Mouse (Mus musculus) embryonic facial prominence, embryonic 15.5 days (tissue): Measurements from ENCODE around the gene Ptprf. TPM values are rescaled to one million over a fixed set of nuclear protein-coding genes. Genes with fewer than 3 reads are reported as not detected.

Experiments
- ATAC-seq: fragments of 200-750 bp; cut with Nextera tagmentation; 2 replicates; pipeline ENCODE4 v1.8.0; 2017; ENCODE audit warnings: low read depth, moderate TSS enrichment; ENCODE audit not compliant: insufficient number of reproducible peaks, low FRiP score, low TSS enrichment
- H3K27ac ChIP-seq: fragments of 300-500 bp; sonication (generic); replicated peaks from 2 replicates; pipeline ENCODE4 v1.5.1; 2015; ENCODE audit warnings: mild to moderate bottlenecking, inconsistent platforms
- H3K27me3 ChIP-seq: fragments of 300-500 bp; sonication (generic); 2 replicates; pipeline ENCODE4 v1.6.1; 2015; ENCODE audit warnings: inconsistent platforms
- H3K36me3 ChIP-seq: fragments of 300-500 bp; sonication (generic); 2 replicates; pipeline ENCODE4 v1.6.1; 2015; ENCODE audit warnings: mild to moderate bottlenecking, inconsistent platforms
- H3K4me1 ChIP-seq: fragments of 300-500 bp; sonication (generic); 2 replicates; pipeline ENCODE4 v1.6.1; 2015; ENCODE audit warnings: inconsistent platforms
- H3K4me2 ChIP-seq: fragments of 300-500 bp; sonication (generic); replicated peaks from 2 replicates; pipeline ENCODE4 v1.6.1; 2015; ENCODE audit warnings: mild to moderate bottlenecking, inconsistent platforms
- H3K4me3 ChIP-seq: fragments of 300-500 bp; sonication (generic); replicated peaks from 2 replicates; pipeline ENCODE4 v1.5.1; 2015; ENCODE audit warnings: mild to moderate bottlenecking, inconsistent platforms
- H3K9ac ChIP-seq: fragments of 300-500 bp; sonication (generic); 2 replicates; pipeline ENCODE4 v1.6.1; 2015; ENCODE audit warnings: inconsistent platforms
- H3K9me3 ChIP-seq: fragments of 300-500 bp; sonication (generic); replicated peaks from 2 replicates; pipeline ENCODE4 v1.6.1; 2016; ENCODE audit warnings: inconsistent platforms
- WGBS: fragments of 180-500 bp; shearing (Covaris S2); methylation state at CpG from one replicate; pipeline ENCODE4 v1.1.7; 2015; 5-methylcytosine and 5-hydroxymethylcytosine counted together
- polyA plus RNA-seq: library from polyadenylated mRNA; unstranded; fragments of >200 nt; fragmentation: Nextera tagmentation; extraction: Ambion mirVana; gene quantifications from 2 replicates; pipeline ENCODE4 v1.2.1, GENCODE M21; 2015

Ptprf gene
- polyA plus RNA-seq, 1 experiment from 2014 or later, result 89.3 TPM

GRCm38 (mm10) chr4:118282182-118282562 lies 9.0 kb downstream of the Ptprf start:
- no peak for ATAC-seq
- peak overlapping the region; percentile 44; the same call in 1 of the 2 replicates for H3K27ac ChIP-seq

GRCm38 (mm10) chr4:118281444-118282181 lies 9.6 kb downstream of the Ptprf start:
- Histone ChIP-seq H3K36me3 (peaks cover 20% of the 10 kb centered on the region; the same call in 1 of the 2 replicates), H3K27me3 (no peaks in the 10 kb centered on the region), H3K9me3 (no peaks in the 10 kb centered on the region), H3K9ac (no peak overlapping the region), H3K4me2 (no peak overlapping the region), H3K27ac (peak overlapping the region; percentile 44; the same call in 1 of the 2 replicates), H3K4me3 (no peak overlapping the region), H3K4me1 (peaks cover 67% of the 10 kb centered on the region)
- ATAC-seq, result no peak
- 61% methylated on average over 13 of the region's 13 CpGs for WGBS

More at GRCm38 (mm10) chr4:118282182-118282562, 9.0 kb downstream of the Ptprf start:
- peaks cover 18% of the 10 kb centered on the region; the same call in 1 of the 2 replicates for H3K36me3 ChIP-seq
- H3K4me1 ChIP-seq, result peaks cover 67% of the 10 kb centered on the region
- H3K4me3 ChIP-seq, result no peak overlapping the region
- no peak overlapping the region for H3K4me2 ChIP-seq
- 53% methylated on average over 1 of the region's 1 CpGs for WGBS
- H3K9ac ChIP-seq, result no peak overlapping the region
- H3K9me3 ChIP-seq, result no peaks in the 10 kb centered on the region
- no peaks in the 10 kb centered on the region for H3K27me3 ChIP-seq

DNA sequence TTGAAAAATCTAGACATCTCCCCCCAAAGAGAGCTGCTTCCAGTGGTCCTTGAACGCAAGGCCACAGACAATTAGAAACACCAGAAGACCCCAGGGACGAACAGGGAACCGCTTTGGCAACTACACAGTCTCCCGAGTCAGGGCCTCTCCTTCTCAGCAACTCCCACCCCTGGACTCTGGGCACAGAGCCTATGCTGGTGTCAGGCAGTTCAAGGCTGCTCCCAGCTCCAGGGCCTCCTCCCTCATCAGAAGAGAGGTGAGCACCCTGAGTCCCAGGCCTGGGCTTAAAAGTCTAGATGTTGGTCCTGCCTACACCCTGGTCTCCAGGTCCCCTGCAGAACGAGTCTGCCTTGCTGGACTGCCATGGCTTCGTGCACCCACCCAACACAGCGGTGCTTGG lies 10.7 kb downstream of the Ptprf start:
- H3K27me3 ChIP-seq, result no peaks in the 10 kb centered on the region
- no peaks in the 10 kb centered on the region for H3K9me3 ChIP-seq
- WGBS, result 64% methylated on average over 7 of the region's 7 CpGs
- no peak overlapping the region for H3K4me2 ChIP-seq
- peaks cover 68% of the 10 kb centered on the region for H3K4me1 ChIP-seq
- no peak for ATAC-seq
- no peak overlapping the region for H3K4me3 ChIP-seq
- H3K36me3 ChIP-seq, result peaks cover 31% of the 10 kb centered on the region
- no peak overlapping the region for H3K9ac ChIP-seq
- no peak overlapping the region for H3K27ac ChIP-seq

DNA sequence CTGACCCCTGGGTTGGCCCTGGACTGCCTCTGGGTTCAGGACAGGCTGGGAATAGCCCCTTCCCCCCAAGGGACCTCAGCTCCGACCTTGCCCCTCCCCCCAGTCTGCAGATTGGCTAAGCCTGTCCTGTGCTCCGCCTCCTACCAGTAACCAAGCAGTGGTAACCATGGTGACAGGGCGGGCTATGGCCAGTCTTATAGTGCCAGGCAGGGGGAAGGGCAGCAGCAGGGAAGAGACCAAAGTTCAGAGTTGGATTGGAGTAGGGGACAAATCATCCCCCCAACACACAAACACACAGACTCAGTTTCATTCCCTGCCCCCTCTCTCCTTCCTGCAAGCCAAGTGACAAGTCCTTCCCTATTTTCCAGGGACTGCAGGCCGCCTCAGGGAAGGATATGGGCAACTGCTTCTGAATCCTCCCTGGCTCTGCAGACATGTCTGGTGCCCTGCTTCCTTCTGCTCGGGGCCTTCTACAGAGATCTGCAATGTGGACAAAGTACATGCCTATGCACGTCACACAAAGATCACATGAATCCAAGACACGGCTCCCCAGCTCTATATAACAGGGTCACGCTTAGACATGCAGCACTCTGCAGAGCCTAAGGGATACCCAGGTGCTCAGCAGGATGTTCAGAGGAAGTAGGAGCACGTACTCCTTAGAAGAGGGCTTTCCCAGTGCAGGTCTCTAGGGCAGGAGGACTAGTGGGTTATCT lies 14.5 kb downstream of the Ptprf start:
- WGBS, result 26% methylated on average over 9 of the region's 9 CpGs
- Histone ChIP-seq H3K4me3 (no peak overlapping the region), H3K27me3 (no peaks in the 10 kb centered on the region), H3K9ac (no peak overlapping the region), H3K27ac (peak overlapping the region; percentile 89), H3K4me2 (0 out of 2 replicates have a peak overlapping the region, but pooled peaks have one; percentile 1), H3K9me3 (no peaks in the 10 kb centered on the region), H3K36me3 (peaks cover 46% of the 10 kb centered on the region), H3K4me1 (peaks cover 80% of the 10 kb centered on the region)
- ATAC-seq, result no peak

GRCm38 (mm10) chr4:118275601-118276519 lies 15.3 kb downstream of the Ptprf start:
- Histone ChIP-seq H3K36me3 (peaks cover 50% of the 10 kb centered on the region), H3K4me2 (0 out of 2 replicates have a peak overlapping the region, but pooled peaks have one; percentile 1), H3K9ac (no peak overlapping the region), H3K27me3 (no peaks in the 10 kb centered on the region), H3K4me1 (peaks cover 77% of the 10 kb centered on the region), H3K4me3 (no peak overlapping the region), H3K9me3 (no peaks in the 10 kb centered on the region), H3K27ac (peak overlapping the region; percentile 89)
- ATAC-seq, result no peak
- 71% methylated on average over 6 of the region's 6 CpGs for WGBS

GRCm38 (mm10) chr4:118274521-118274920 lies 16.7 kb downstream of the Ptprf start:
- Histone ChIP-seq H3K9me3 (no peaks in the 10 kb centered on the region), H3K27ac (peak overlapping the region; percentile 89), H3K9ac (no peak overlapping the region), H3K4me3 (no peak overlapping the region), H3K36me3 (peaks cover 55% of the 10 kb centered on the region), H3K4me2 (no peak overlapping the region), H3K27me3 (no peaks in the 10 kb centered on the region), H3K4me1 (peaks cover 78% of the 10 kb centered on the region)
- no peak for ATAC-seq
- WGBS, result 43% methylated on average over 7 of the region's 7 CpGs

DNA sequence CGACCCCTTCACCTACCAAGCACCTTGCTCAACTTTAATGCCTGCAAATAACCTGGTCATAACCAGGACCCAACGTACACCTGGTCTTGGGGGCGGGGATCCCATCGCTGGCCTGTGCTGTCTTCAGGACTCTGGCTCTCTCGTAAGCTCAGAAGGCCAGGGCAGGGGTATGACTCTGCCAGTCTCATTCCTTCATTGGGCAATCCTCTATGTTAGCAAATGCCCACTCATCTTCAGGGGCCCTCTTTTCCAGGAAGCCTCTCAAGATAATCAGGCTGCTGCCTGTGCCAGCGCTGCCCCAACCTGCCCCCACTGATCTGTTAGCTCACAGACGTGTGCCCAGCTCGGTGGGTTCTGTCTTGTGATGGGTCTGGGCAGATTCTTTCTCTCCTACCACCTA lies 17.2 kb downstream of the Ptprf start:
- no peak overlapping the region for H3K9ac ChIP-seq
- no peaks in the 10 kb centered on the region for H3K9me3 ChIP-seq
- no peak overlapping the region for H3K4me3 ChIP-seq
- peaks cover 60% of the 10 kb centered on the region for H3K36me3 ChIP-seq
- no peak for ATAC-seq
- WGBS, result 68% methylated on average over 8 of the region's 8 CpGs
- H3K4me1 ChIP-seq, result peaks cover 83% of the 10 kb centered on the region
- peak overlapping the region; percentile 89 for H3K27ac ChIP-seq
- H3K27me3 ChIP-seq, result no peaks in the 10 kb centered on the region
- no peak overlapping the region for H3K4me2 ChIP-seq

DNA sequence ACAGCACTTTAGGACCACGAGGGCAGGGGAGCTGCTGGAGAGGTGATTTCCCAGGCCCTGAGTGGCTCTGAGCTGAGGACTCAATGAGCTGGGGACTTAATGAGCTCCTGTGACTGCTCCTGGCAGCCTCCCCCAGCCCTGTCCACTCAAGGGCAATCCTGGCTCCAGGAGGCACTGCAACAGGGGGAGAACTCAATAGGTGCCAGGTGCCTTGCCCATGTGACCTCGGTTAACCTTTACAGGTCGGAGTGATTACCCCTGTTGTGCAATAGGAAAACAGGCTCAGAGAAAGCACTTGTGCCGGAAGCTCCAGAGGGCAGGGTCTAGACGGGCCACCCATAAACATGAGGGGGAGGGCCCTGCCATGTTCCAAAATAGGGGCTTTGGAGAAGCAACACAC lies 17.7 kb downstream of the Ptprf start:
- Histone ChIP-seq H3K9me3 (no peaks in the 10 kb centered on the region), H3K27me3 (no peaks in the 10 kb centered on the region), H3K4me2 (no peak overlapping the region), H3K27ac (peak overlapping the region; percentile 89), H3K4me1 (peaks cover 88% of the 10 kb centered on the region), H3K9ac (no peak overlapping the region), H3K36me3 (peaks cover 64% of the 10 kb centered on the region), H3K4me3 (no peak overlapping the region)
- WGBS, result 34% methylated on average over 5 of the region's 5 CpGs
- no peak for ATAC-seq

GRCm38 (mm10) chr4:118272871-118273270 lies 18.3 kb downstream of the Ptprf start:
- Histone ChIP-seq H3K9ac (no peak overlapping the region), H3K4me1 (peaks cover 84% of the 10 kb centered on the region), H3K27me3 (no peaks in the 10 kb centered on the region), H3K27ac (peak overlapping the region; percentile 89), H3K36me3 (peaks cover 66% of the 10 kb centered on the region), H3K4me2 (0 out of 2 replicates have a peak overlapping the region, but pooled peaks have one; percentile 6), H3K4me3 (no peak overlapping the region), H3K9me3 (no peaks in the 10 kb centered on the region)
- ATAC-seq, result no peak
- WGBS, result 83% methylated on average over 3 of the region's 3 CpGs

DNA sequence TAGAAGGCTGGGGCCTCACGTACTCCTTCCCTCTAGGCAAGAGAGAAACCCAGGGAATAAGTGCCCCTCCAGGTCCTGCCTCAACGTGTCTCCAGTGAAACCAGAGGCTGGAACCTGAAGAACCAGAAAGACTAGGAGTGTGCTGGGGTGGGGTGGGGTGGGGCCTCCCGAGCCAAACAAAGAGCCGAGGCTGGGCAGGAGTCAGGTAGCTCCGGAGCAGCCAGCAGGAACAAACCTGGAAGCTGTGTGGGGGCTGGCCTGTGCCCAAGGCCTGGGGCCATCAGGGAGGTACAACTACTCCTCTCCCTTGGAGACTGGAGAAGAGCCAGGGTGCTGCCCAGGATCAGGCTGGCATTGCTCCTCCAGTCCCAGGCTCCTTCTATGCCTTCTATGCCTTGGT lies 18.9 kb downstream of the Ptprf start:
- 0 out of 2 replicates have a peak overlapping the region, but pooled peaks have one; percentile 24 for H3K4me2 ChIP-seq
- peaks cover 78% of the 10 kb centered on the region for H3K4me1 ChIP-seq
- peaks cover 68% of the 10 kb centered on the region for H3K36me3 ChIP-seq
- WGBS, result 42% methylated on average over 5 of the region's 5 CpGs
- no peaks in the 10 kb centered on the region for H3K27me3 ChIP-seq
- peak; percentile 70 for ATAC-seq
- no peak overlapping the region for H3K4me3 ChIP-seq
- no peaks in the 10 kb centered on the region for H3K9me3 ChIP-seq
- no peak overlapping the region for H3K9ac ChIP-seq
- H3K27ac ChIP-seq, result peak overlapping the region; percentile 89
